ENCODE assay signal across 29 mouse cellular contexts in genomic region chr7:123189762-123190161, GRCm38 (mm10). TPM values are rescaled to one million over a fixed set of nuclear protein-coding genes. Genes with fewer than 3 reads are reported as not detected.
A peak's percentile ranks its signal among the peaks of the same experiment; 100 is the strongest.
DNase-seq lines count a peak whose midpoint lies in the region; ATAC-seq lines count a peak whose summit lies in the region.
"Had no signal": no experiment of that assay in that cellular context is flagged by ENCODE, and none has a peak within 500 bp of the region (broad histone marks: within the 10 kb centered on the region; RNA-seq: fewer than 3 reads in every experiment).

No protein-coding gene starts in this region.

- H3K9ac ChIP-seq in heart, embryonic 11.5 days (ENCODE audit: low read depth, low read length), result no peak overlapping the region
- no peak overlapping the region for H3K9ac ChIP-seq in intestine, embryonic 16.5 days (ENCODE audit: low read depth, low read length)
- H3K9ac ChIP-seq: embryonic facial prominence, embryonic 13.5 days; embryonic facial prominence, embryonic 15.5 days; forebrain, embryonic 12.5 days had no signal

- 94% methylated on average over 8 of the region's 8 CpGs for WGBS in heart, embryonic 11.5 days (ENCODE audit: insufficient replicate concordance)
- 96% methylated on average over 8 of the region's 8 CpGs for WGBS in intestine, embryonic 16.5 days

- no peak for ATAC-seq in heart, embryonic 11.5 days (replicated peaks; ENCODE audit: insufficient number of reproducible peaks, low FRiP score, low TSS enrichment)
- ATAC-seq in CD4-positive, CD25-positive, alpha-beta regulatory T cell, adult 4 months, result peak; percentile 46
- peak; percentile 38 for ATAC-seq in activated CD4-positive, CD25-positive, alpha-beta regulatory T cell, adult 4 months
- peak; percentile 16 for ATAC-seq in inflammation-experienced regulatory T-cells, adult 6 months
- no peak for ATAC-seq in intestine, embryonic 16.5 days
- ATAC-seq: forebrain, embryonic 14.5 days; forebrain, embryonic 16.5 days; Patski had no signal

- no peak overlapping the region for H3K4me2 ChIP-seq in heart, embryonic 11.5 days
- no peak overlapping the region for H3K4me2 ChIP-seq in intestine, embryonic 16.5 days (ENCODE audit: low read depth, low read length)
- H3K4me2 ChIP-seq: embryonic facial prominence, embryonic 13.5 days; embryonic facial prominence, embryonic 15.5 days; forebrain, embryonic 12.5 days had no signal

- peak; percentile 85 for DNase-seq in heart, adult 11 months
- no peak for DNase-seq in kidney, postnatal 25 days
- no peak for DNase-seq in lung, postnatal 25 days (ENCODE audit: low spot score)
- DNase-seq: adrenal gland, adult 2 months; adrenal gland, postnatal 10 days; adrenal gland, postnatal 25 days; B cell, adult 2 months; cerebellum, adult 11 months; cerebellum, adult 18-20 months; cerebellum, adult 8-10 months; cerebellum, adult 9-11 months; cerebellum, postnatal 14 days; cerebellum, postnatal 36 days; embryo, embryonic 11 days had no signal

- no peak overlapping the region for H3K4me3 ChIP-seq in heart, embryonic 11.5 days (ENCODE audit: low read depth, low read length)
- no peak overlapping the region for H3K4me3 ChIP-seq in intestine, embryonic 16.5 days (ENCODE audit: low read length)
- H3K4me3 ChIP-seq: embryonic facial prominence, embryonic 13.5 days; embryonic facial prominence, embryonic 15.5 days; erythroblast, embryonic 14.5 days; forebrain, embryonic 10.5 days; forebrain, embryonic 12.5 days had no signal

- H3K27ac ChIP-seq in heart, embryonic 11.5 days (ENCODE audit: low read depth, low read length), result no peak overlapping the region
- no peak overlapping the region for H3K27ac ChIP-seq in intestine, embryonic 16.5 days (ENCODE audit: low read length)
- H3K27ac ChIP-seq: embryonic facial prominence, embryonic 13.5 days; embryonic facial prominence, embryonic 15.5 days; forebrain, embryonic 10.5 days; forebrain, embryonic 12.5 days had no signal

- no peaks in the 10 kb centered on the region for H3K9me3 ChIP-seq in heart, embryonic 11.5 days (replicated peaks; ENCODE audit: control insufficient read depth, low read length)
- H3K9me3 ChIP-seq in intestine, embryonic 16.5 days (ENCODE audit: control insufficient read depth, low read length), result no peaks in the 10 kb centered on the region
- H3K9me3 ChIP-seq: embryonic facial prominence, embryonic 13.5 days; embryonic facial prominence, embryonic 15.5 days; forebrain, embryonic 10.5 days; forebrain, embryonic 12.5 days; G1E had no signal

- no peaks in the 10 kb centered on the region for H3K27me3 ChIP-seq in heart, embryonic 11.5 days (ENCODE audit: control insufficient read depth, insufficient read depth, low read length)
- no peaks in the 10 kb centered on the region for H3K27me3 ChIP-seq in intestine, embryonic 16.5 days (replicated peaks; ENCODE audit: control insufficient read depth, insufficient read depth, low read length)
- H3K27me3 ChIP-seq: embryonic facial prominence, embryonic 13.5 days; embryonic facial prominence, embryonic 15.5 days; forebrain, embryonic 12.5 days; Patski had no signal

- H3K4me1 ChIP-seq in heart, embryonic 11.5 days (ENCODE audit: control insufficient read depth, insufficient read depth, low read length), result no peaks in the 10 kb centered on the region
- no peaks in the 10 kb centered on the region for H3K4me1 ChIP-seq in intestine, embryonic 16.5 days (ENCODE audit: control insufficient read depth, insufficient read depth, low read length)
- H3K4me1 ChIP-seq: embryonic facial prominence, embryonic 13.5 days; embryonic facial prominence, embryonic 15.5 days; forebrain, embryonic 10.5 days; forebrain, embryonic 12.5 days had no signal

- H3K36me3 ChIP-seq in heart, embryonic 11.5 days (ENCODE audit: control insufficient read depth, insufficient read depth, low read length), result peaks cover 61% of the 10 kb centered on the region
- H3K36me3 ChIP-seq in intestine, embryonic 16.5 days (ENCODE audit: control insufficient read depth, insufficient read depth, low read length), result peaks cover 27% of the 10 kb centered on the region

RNA-seq across cellular contexts. Expression of gene Slc5a11, which starts 24.8 kb away (rescaled TPM):
- polyA plus RNA-seq in heart, embryonic 11.5 days (2014; fragmentation: Nextera tagmentation; extraction: Ambion mirVana), result 0.42 TPM in 1 of 2 replicates, not detected in the other
- polyA plus RNA-seq in CD4-positive, CD25-positive, alpha-beta regulatory T cell, adult 4 months (2017; shearing (Covaris generic)), result under 1 TPM; 0.42 to 0.70 TPM
- polyA plus RNA-seq in activated CD4-positive, CD25-positive, alpha-beta regulatory T cell, adult 4 months (2017; shearing (Covaris generic)), result under 1 TPM in 1 of 2 experiments, not detected in 1; 0.54 TPM
- polyA plus RNA-seq in inflammation-experienced regulatory T-cells, adult 6 months (2017; shearing (Covaris generic)), result 1 to 10 TPM in 1 of 3 experiments, under 1 TPM in 2; 0.27 to 1.9 (median 0.60) TPM
- polyA plus RNA-seq in intestine, embryonic 16.5 days (2015; fragmentation: Nextera tagmentation; extraction: Ambion mirVana), result 25.3 and 39.3 TPM in 2 replicates
- polyA plus RNA-seq: adrenal gland, adult 2 months; embryonic facial prominence, embryonic 11.5 days; embryonic facial prominence, embryonic 13.5 days; erythroblast, embryonic 14.5 days; forebrain, embryonic 10.5 days; G1E; Patski had no signal

Comparison
In these comparisons a context has a peak if more than half of its experiments do, and no peak if none do; other contexts are left out.
1. ATAC-seq: peak in CD4-positive, CD25-positive, alpha-beta regulatory T cell, adult 4 months (single experiment), activated CD4-positive, CD25-positive, alpha-beta regulatory T cell, adult 4 months (single experiment) and inflammation-experienced regulatory T-cells, adult 6 months (single experiment); none in heart, embryonic 11.5 days (single experiment) and intestine, embryonic 16.5 days (single experiment).